Mouse (Mus musculus): ENCODE results near the gene Cdkal1. TPM values are rescaled to one million over a fixed set of nuclear protein-coding genes. Genes with fewer than 3 reads are reported as not detected.
A peak's percentile ranks its signal among the peaks of the same experiment; 100 is the strongest.

Cdkal1 gene
- total and polyA plus RNA-seq, 3 experiments: 8.7 to 13.7 (median 9.5) TPM

DNA sequence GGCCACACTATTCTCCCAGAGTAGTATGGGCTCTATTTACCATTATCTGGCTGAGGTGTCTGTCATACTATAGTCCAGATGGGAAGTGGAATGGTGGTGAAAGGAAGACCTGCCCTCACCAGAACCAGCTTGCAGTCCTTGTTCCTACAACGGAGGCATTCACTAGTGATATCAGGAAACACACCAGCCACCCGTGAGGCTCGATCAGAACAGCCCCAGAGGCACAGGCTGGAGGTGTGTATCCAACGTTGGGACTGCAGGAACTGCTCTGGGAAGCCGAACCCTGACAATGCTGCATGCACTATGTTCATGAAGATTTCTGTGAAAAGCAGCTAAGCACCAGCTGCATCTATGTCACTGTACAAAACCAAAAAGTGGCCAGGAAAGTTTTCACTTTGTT lies 321.9 kb downstream of the Cdkal1 start:
- Histone ChIP-seq H3K4me1 (ENCODE audit: control insufficient read depth in 1 of 2, insufficient read depth in 2 of 2) (peaks cover 3 to 16% of the 10 kb centered on the region in 2 experiments; a peak in 3 of 4 replicates), H3K4me2 (ENCODE audit: insufficient read depth, low read depth, poor library complexity, severe bottlenecking) (no peak overlapping the region), H3K27ac (ENCODE audit: insufficient read depth, low read depth) (no peak overlapping the region), H3K9me3 (replicated peaks; ENCODE audit: low read length) (no peaks in the 10 kb centered on the region), H3K27me3 (replicated peaks) (no peaks in the 10 kb centered on the region), H3K79me2 (replicated peaks; ENCODE audit: control insufficient read depth, extremely low read depth, insufficient read depth, poor library complexity, severe bottlenecking) (no peaks in the 10 kb centered on the region), H3K4me3 (replicated peaks in 1 of 3; ENCODE audit: low read depth in 2 of 3, low read length in 2 of 3, poor library complexity in 1 of 3) (no peak overlapping the region), H3K9ac (ENCODE audit: insufficient read depth, low read depth) (no peak overlapping the region), H3K36me3 (replicated peaks in 1 of 2; ENCODE audit: control insufficient read depth in 1 of 2, insufficient read depth in 1 of 2, low read length in 1 of 2) (peaks cover 0 to 3% of the 10 kb centered on the region in 2 experiments)
- dilution Hi-C loops (cut with MboI; ENCODE audit: extremely low pct_ligation_motif_present, extremely low pct_unique_long_range_greater_than_20kb, low sequenced_read_pairs) (no loop called here), in situ Hi-C loops (cut with MboI; ENCODE audit: low pct_ligation_motif_present, low pct_unique_long_range_greater_than_20kb, low sequenced_read_pairs) (no loop called here)
- no peak for DNase-seq (ENCODE audit: extremely low read depth)
- TF ChIP-seq EP300 (IDR thresholded peaks at IDR 0.05; ENCODE audit: low read length): no peak

DNA sequence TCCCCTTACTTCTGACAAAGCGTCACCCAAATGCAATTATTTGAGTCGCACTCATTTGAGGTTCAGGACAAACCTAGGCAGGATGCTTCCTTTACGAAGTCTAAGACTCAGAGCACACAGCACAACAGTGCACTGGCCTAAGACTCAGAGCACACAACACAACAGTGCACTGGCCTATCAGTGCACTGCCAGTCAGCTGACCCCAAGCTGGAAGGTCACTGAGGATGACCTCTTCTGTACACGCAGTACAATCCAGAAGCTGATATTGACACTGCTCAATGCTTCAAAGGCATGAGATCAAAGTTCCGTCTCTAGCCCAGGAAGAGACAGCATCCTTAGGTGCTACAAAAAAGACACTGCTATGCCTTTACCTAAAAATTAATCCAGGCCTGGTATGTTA lies 327.1 kb downstream of the Cdkal1 start:
- dilution Hi-C loops (cut with MboI; ENCODE audit: extremely low pct_ligation_motif_present, extremely low pct_unique_long_range_greater_than_20kb, low sequenced_read_pairs): no loop called here

DNA sequence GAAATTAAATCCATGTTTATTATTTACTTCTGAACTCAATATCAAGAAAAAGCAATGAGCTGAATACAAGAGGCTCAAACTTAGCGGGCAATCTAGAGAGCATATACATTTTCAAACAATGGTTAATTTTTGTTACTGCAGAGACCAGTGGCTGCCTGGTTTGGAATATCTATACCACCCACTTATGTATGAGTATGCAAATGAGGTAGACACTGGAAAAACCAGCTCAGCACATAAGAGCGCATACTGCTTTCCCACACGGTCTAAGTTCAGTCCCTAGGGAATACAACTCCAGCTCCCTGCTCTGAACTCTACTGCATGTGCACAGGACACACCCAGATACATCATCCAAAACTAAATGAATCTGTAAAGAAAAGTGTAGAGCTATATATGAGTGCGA lies 334.2 kb downstream of the Cdkal1 start:
- in situ Hi-C loops (cut with MboI; ENCODE audit: low pct_ligation_motif_present, low pct_unique_long_range_greater_than_20kb, low sequenced_read_pairs) (no loop called here), dilution Hi-C loops (cut with MboI; ENCODE audit: extremely low pct_ligation_motif_present, extremely low pct_unique_long_range_greater_than_20kb, low sequenced_read_pairs) (no loop called here)
- DNase-seq (ENCODE audit: extremely low read depth): peak; percentile 46
- H3K9ac ChIP-seq (ENCODE audit: insufficient read depth, low read depth): no peak overlapping the region
- H3K4me2 ChIP-seq (ENCODE audit: insufficient read depth, low read depth, poor library complexity, severe bottlenecking): no peak overlapping the region
- H3K27ac ChIP-seq (ENCODE audit: insufficient read depth, low read depth): no peak overlapping the region
- no peaks in the 10 kb centered on the region for H3K9me3 ChIP-seq (replicated peaks; ENCODE audit: low read length)
- H3K4me1 ChIP-seq (ENCODE audit: control insufficient read depth in 1 of 2, insufficient read depth in 2 of 2): peaks cover 7 to 32% of the 10 kb centered on the region in 2 experiments
- peaks cover 0 to 15% of the 10 kb centered on the region in 2 experiments for H3K36me3 ChIP-seq (replicated peaks in 1 of 2; ENCODE audit: control insufficient read depth in 1 of 2, insufficient read depth in 1 of 2, low read length in 1 of 2)
- H3K79me2 ChIP-seq (replicated peaks; ENCODE audit: control insufficient read depth, extremely low read depth, insufficient read depth, poor library complexity, severe bottlenecking): no peaks in the 10 kb centered on the region
- TF ChIP-seq JUND (conservative IDR thresholded peaks at IDR 0.05; ENCODE audit: low read depth, low read length) (0 out of 2 replicates have a peak, but pooled peaks have one; percentile 38), EP300 (IDR thresholded peaks at IDR 0.05; ENCODE audit: low read length) (peak; percentile 48; the same call in 1 of the 2 replicates), ZMIZ1 (IDR thresholded peaks at IDR 0.05; ENCODE audit: low read depth, low read length) (no peak), MAFK (IDR thresholded peaks at IDR 0.05; ENCODE audit: insufficient replicate concordance, low read length) (peak; percentile 81)
- H3K4me3 ChIP-seq (replicated peaks in 1 of 3; ENCODE audit: low read depth in 2 of 3, low read length in 2 of 3, poor library complexity in 1 of 3): no peak overlapping the region
- H3K27me3 ChIP-seq (replicated peaks): no peaks in the 10 kb centered on the region

More for the DNA sequence above, 327.1 kb downstream of the Cdkal1 start:
- Histone ChIP-seq H3K4me3 (replicated peaks in 1 of 3; ENCODE audit: low read depth in 2 of 3, low read length in 2 of 3, poor library complexity in 1 of 3) (no peak overlapping the region), H3K79me2 (replicated peaks; ENCODE audit: control insufficient read depth, extremely low read depth, insufficient read depth, poor library complexity, severe bottlenecking) (no peaks in the 10 kb centered on the region), H3K4me2 (ENCODE audit: insufficient read depth, low read depth, poor library complexity, severe bottlenecking) (no peak overlapping the region), H3K9me3 (replicated peaks; ENCODE audit: low read length) (no peaks in the 10 kb centered on the region), H3K36me3 (replicated peaks in 1 of 2; ENCODE audit: control insufficient read depth in 1 of 2, insufficient read depth in 1 of 2, low read length in 1 of 2) (peaks cover 0 to 2% of the 10 kb centered on the region in 2 experiments), H3K27me3 (replicated peaks) (no peaks in the 10 kb centered on the region), H3K9ac (ENCODE audit: insufficient read depth, low read depth) (no peak overlapping the region), H3K27ac (ENCODE audit: insufficient read depth, low read depth) (no peak overlapping the region), H3K4me1 (ENCODE audit: control insufficient read depth in 1 of 2, insufficient read depth in 2 of 2) (peaks cover 3 to 24% of the 10 kb centered on the region in 2 experiments; a peak in 3 of 4 replicates)
- DNase-seq (ENCODE audit: extremely low read depth): no peak
- in situ Hi-C loops (cut with MboI; ENCODE audit: low pct_ligation_motif_present, low pct_unique_long_range_greater_than_20kb, low sequenced_read_pairs): no loop called here
- TF ChIP-seq IRF4 (IDR thresholded peaks at IDR 0.05; ENCODE audit: low read depth, low read length) (no peak), CTCF (conservative IDR thresholded peaks at IDR 0.05 in 1 of 2, IDR thresholded peaks at IDR 0.05 in 1 of 2; ENCODE audit: low read depth in 2 of 2, low read length in 2 of 2) (no peak), MAX (IDR thresholded peaks at IDR 0.05; ENCODE audit: low read length) (no peak), CHD1 (IDR thresholded peaks at IDR 0.05; ENCODE audit: low read depth, low read length) (no peak), PAX5 (IDR thresholded peaks at IDR 0.05; ENCODE audit: low read length) (no peak), BHLHE40 (IDR thresholded peaks at IDR 0.05; ENCODE audit: low read depth, low read length) (no peak), MAFK (IDR thresholded peaks at IDR 0.05; ENCODE audit: insufficient replicate concordance, low read length) (no peak), RCOR1 (conservative IDR thresholded peaks at IDR 0.05; ENCODE audit: low read depth, low read length) (no peak), KAT2A (IDR thresholded peaks at IDR 0.05; ENCODE audit: insufficient replicate concordance, low read length) (no peak), MYC (IDR thresholded peaks at IDR 0.05; ENCODE audit: low read depth, low read length) (no peak), TCF12 (IDR thresholded peaks at IDR 0.05; ENCODE audit: low read depth, low read length) (no peak)
